Mouse (Mus musculus): ENCODE data around the gene Smyd3. TPM values are rescaled to one million over a fixed set of nuclear protein-coding genes. Genes with fewer than 3 reads are reported as not detected.

The Smyd3 gene
- total and polyA plus RNA-seq, 2 experiments: 1.4 to 7.0 TPM

DNA sequence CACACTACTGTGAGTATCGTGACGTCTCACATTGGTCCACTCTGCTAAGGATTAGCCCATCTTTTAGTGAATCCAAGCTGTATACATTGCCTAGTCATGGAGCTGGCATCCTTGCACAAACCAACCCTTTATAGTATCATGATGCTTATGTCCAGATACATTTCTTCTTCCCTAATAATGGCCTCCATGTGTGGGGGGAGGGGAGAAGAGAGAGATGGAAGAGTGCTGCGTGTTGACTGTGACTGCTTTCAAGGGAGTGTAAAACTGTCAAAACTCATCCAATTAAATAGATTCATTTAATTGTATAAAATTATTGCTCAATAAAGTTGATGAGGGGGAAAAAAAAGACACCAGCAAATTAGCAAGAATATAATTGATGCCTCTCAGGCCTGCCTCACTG is 330.7 kb downstream of the Smyd3 start:
- H3K27ac ChIP-seq (replicated peaks; ENCODE audit: insufficient read depth, low read depth, low read length): no peak overlapping the region
- WGBS: 95% methylated on average over 3 of the region's 3 CpGs
- no peaks in the 10 kb centered on the region for H3K36me3 ChIP-seq (ENCODE audit: control insufficient read depth, insufficient read depth, low read length)
- H3K9ac ChIP-seq (ENCODE audit: low read depth, low read length): no peak overlapping the region
- no peak for DNase-seq (ENCODE audit: extremely low read depth, low read depth, low spot score)
- TF ChIP-seq CTCF (IDR thresholded peaks at IDR 0.05; ENCODE audit: low read depth, low read length) (no peak), POLR2A (IDR thresholded peaks at IDR 0.05; ENCODE audit: extremely low read depth, insufficient read depth, low read length) (no peak)
- no peak overlapping the region for H3K4me3 ChIP-seq (ENCODE audit: insufficient read depth, low read depth, low read length)
- no peaks in the 10 kb centered on the region for H3K27me3 ChIP-seq (ENCODE audit: control insufficient read depth, insufficient read depth, low read length)
- no peaks in the 10 kb centered on the region for H3K4me1 ChIP-seq (ENCODE audit: control insufficient read depth, insufficient read depth, low read length)
- no peaks in the 10 kb centered on the region for H3K79me2 ChIP-seq (ENCODE audit: control insufficient read depth, insufficient read depth, low read length)

GRCm38 (mm10) chr1:179184631-179185030 is 333.2 kb downstream of the Smyd3 start:
- no peak overlapping the region for H3K9ac ChIP-seq (ENCODE audit: low read depth, low read length)
- H3K27me3 ChIP-seq (ENCODE audit: control insufficient read depth, insufficient read depth, low read length): no peaks in the 10 kb centered on the region
- 92% methylated on average over 4 of the region's 4 CpGs for WGBS
- no peaks in the 10 kb centered on the region for H3K4me1 ChIP-seq (ENCODE audit: control insufficient read depth, insufficient read depth, low read length)
- DNase-seq (ENCODE audit: extremely low read depth, low read depth, low spot score): no peak
- H3K27ac ChIP-seq (replicated peaks; ENCODE audit: insufficient read depth, low read depth, low read length): no peak overlapping the region
- no peaks in the 10 kb centered on the region for H3K36me3 ChIP-seq (ENCODE audit: control insufficient read depth, insufficient read depth, low read length)
- H3K4me3 ChIP-seq (ENCODE audit: insufficient read depth, low read depth, low read length): no peak overlapping the region
- TF ChIP-seq POLR2A (IDR thresholded peaks at IDR 0.05; ENCODE audit: extremely low read depth, insufficient read depth, low read length): no peak
- no peak for TF ChIP-seq CTCF (IDR thresholded peaks at IDR 0.05; ENCODE audit: low read depth, low read length)
- no peaks in the 10 kb centered on the region for H3K79me2 ChIP-seq (ENCODE audit: control insufficient read depth, insufficient read depth, low read length)

DNA sequence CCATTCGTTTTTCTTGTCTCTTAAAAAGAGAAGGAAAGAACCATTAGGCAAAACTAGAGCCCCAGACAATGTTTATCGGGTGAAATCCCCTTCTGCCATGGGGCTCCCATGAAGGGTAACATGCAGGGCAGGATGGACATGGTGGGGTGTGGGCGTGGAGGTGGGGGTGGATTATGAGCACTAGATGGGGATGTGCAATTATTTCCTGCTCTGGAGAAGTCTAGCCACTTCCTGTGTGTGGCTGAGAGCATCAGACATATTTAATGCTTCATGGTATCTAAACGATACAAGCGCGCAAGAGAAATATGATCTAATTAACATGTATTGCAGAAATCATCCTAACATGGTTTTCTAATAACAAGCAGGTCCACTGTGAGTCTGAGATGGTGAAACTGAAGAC is 334.3 kb downstream of the Smyd3 start:
- Histone ChIP-seq H3K4me1 (ENCODE audit: control insufficient read depth, insufficient read depth, low read length) (no peaks in the 10 kb centered on the region), H3K9ac (ENCODE audit: low read depth, low read length) (no peak overlapping the region), H3K27ac (replicated peaks; ENCODE audit: insufficient read depth, low read depth, low read length) (no peak overlapping the region), H3K4me3 (ENCODE audit: insufficient read depth, low read depth, low read length) (no peak overlapping the region), H3K79me2 (ENCODE audit: control insufficient read depth, insufficient read depth, low read length) (no peaks in the 10 kb centered on the region), H3K27me3 (ENCODE audit: control insufficient read depth, insufficient read depth, low read length) (no peaks in the 10 kb centered on the region), H3K36me3 (ENCODE audit: control insufficient read depth, insufficient read depth, low read length) (no peaks in the 10 kb centered on the region)
- TF ChIP-seq POLR2A (IDR thresholded peaks at IDR 0.05; ENCODE audit: extremely low read depth, insufficient read depth, low read length): no peak
- TF ChIP-seq CTCF (IDR thresholded peaks at IDR 0.05; ENCODE audit: low read depth, low read length): no peak
- DNase-seq (ENCODE audit: extremely low read depth, low read depth, low spot score): no peak
- 83% methylated on average over 6 of the region's 6 CpGs for WGBS

GRCm38 (mm10) chr1:179180546-179180945 is 337.3 kb downstream of the Smyd3 start:
- no peak overlapping the region for H3K9ac ChIP-seq (ENCODE audit: low read depth, low read length)
- H3K36me3 ChIP-seq (ENCODE audit: control insufficient read depth, insufficient read depth, low read length): no peaks in the 10 kb centered on the region
- H3K4me1 ChIP-seq (ENCODE audit: control insufficient read depth, insufficient read depth, low read length): no peaks in the 10 kb centered on the region
- H3K27me3 ChIP-seq (ENCODE audit: control insufficient read depth, insufficient read depth, low read length): no peaks in the 10 kb centered on the region
- WGBS: 83% methylated on average over 3 of the region's 3 CpGs
- H3K27ac ChIP-seq (replicated peaks; ENCODE audit: insufficient read depth, low read depth, low read length): no peak overlapping the region
- TF ChIP-seq POLR2A (IDR thresholded peaks at IDR 0.05; ENCODE audit: extremely low read depth, insufficient read depth, low read length) (no peak), CTCF (IDR thresholded peaks at IDR 0.05; ENCODE audit: low read depth, low read length) (no peak)
- H3K4me3 ChIP-seq (ENCODE audit: insufficient read depth, low read depth, low read length): no peak overlapping the region
- no peak for DNase-seq (ENCODE audit: extremely low read depth, low read depth, low spot score)
- no peaks in the 10 kb centered on the region for H3K79me2 ChIP-seq (ENCODE audit: control insufficient read depth, insufficient read depth, low read length)

DNA sequence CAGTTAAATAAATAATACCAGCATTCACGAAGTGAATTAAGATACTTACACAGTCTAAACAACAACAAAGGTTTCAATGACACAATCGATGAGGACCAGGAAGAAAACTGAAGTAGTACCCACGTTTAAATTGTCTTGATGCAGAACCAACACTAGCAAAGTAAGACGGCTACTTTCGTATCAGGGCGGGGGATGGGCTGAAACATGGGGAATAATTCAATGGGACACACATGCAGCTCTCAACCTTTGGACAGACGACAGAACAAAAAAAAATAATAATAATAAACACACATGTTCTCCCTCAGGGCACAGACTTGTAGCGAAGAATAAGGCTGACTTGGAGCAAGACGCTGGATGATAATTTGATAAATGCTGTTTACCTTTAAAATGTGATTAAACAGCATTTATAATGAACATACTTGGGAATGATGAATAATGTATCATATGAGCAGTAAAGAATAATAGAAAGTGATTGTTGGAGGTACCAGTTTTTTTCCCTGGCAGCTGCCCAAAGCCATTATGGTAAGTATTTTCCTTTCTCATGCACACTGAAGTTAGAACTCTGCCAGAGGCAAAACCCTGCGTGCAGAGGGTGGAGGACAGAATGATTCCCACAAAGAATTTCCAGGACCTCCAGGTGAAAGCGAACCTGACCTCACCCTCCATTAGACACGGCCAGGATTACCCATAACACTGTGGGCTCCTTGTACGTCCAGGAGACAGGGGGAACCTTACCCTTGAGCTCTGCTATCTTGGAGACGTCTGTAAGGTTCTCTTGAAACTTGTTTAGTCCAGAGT is 340.8 kb downstream of the Smyd3 start:
- Histone ChIP-seq H3K79me2 (ENCODE audit: control insufficient read depth, insufficient read depth, low read length) (no peaks in the 10 kb centered on the region), H3K4me1 (ENCODE audit: control insufficient read depth, insufficient read depth, low read length) (no peaks in the 10 kb centered on the region), H3K9ac (ENCODE audit: low read depth, low read length) (no peak overlapping the region), H3K27ac (replicated peaks; ENCODE audit: insufficient read depth, low read depth, low read length) (no peak overlapping the region), H3K27me3 (ENCODE audit: control insufficient read depth, insufficient read depth, low read length) (no peaks in the 10 kb centered on the region), H3K4me3 (ENCODE audit: insufficient read depth, low read depth, low read length) (no peak overlapping the region), H3K36me3 (ENCODE audit: control insufficient read depth, insufficient read depth, low read length) (no peaks in the 10 kb centered on the region)
- 87% methylated on average over 14 of the region's 14 CpGs for WGBS
- DNase-seq (ENCODE audit: extremely low read depth, low read depth, low spot score): no peak
- TF ChIP-seq POLR2A (IDR thresholded peaks at IDR 0.05; ENCODE audit: extremely low read depth, insufficient read depth, low read length) (no peak), CTCF (IDR thresholded peaks at IDR 0.05; ENCODE audit: low read depth, low read length) (no peak)

- Histone ChIP-seq H3K4me3 (ENCODE audit: insufficient read depth, low read depth, low read length) (no peak overlapping the region), H3K36me3 (ENCODE audit: control insufficient read depth, insufficient read depth, low read length) (no peaks in the 10 kb centered on the region), H3K79me2 (ENCODE audit: control insufficient read depth, insufficient read depth, low read length) (no peaks in the 10 kb centered on the region), H3K27ac (replicated peaks; ENCODE audit: insufficient read depth, low read depth, low read length) (no peak overlapping the region), H3K27me3 (ENCODE audit: control insufficient read depth, insufficient read depth, low read length) (no peaks in the 10 kb centered on the region), H3K4me1 (ENCODE audit: control insufficient read depth, insufficient read depth, low read length) (peaks cover 2% of the 10 kb centered on the region; the same call in 1 of the 2 replicates), H3K9ac (ENCODE audit: low read depth, low read length) (no peak overlapping the region)
- no peak for TF ChIP-seq POLR2A (IDR thresholded peaks at IDR 0.05; ENCODE audit: extremely low read depth, insufficient read depth, low read length)
- TF ChIP-seq CTCF (IDR thresholded peaks at IDR 0.05; ENCODE audit: low read depth, low read length): no peak
- WGBS: 77% methylated on average over 4 of the region's 4 CpGs
- DNase-seq (ENCODE audit: extremely low read depth, low read depth, low spot score): no peak
These were observed 343.6 kb downstream of the Smyd3 start for GRCm38 (mm10) chr1:179174241-179174640.

Measured in liver, adult 2 months (tissue).